Mouse (Mus musculus) mouse embryonic stem cell (cell line): ENCODE results near the gene Actn4.

Experiments
- in situ Hi-C, 2 experiments: fragments of 300-500 bp; cut with MboI; formaldehyde crosslinking; loops; 1 replicate in 1 of 2; 3 replicates in 1 of 2; pipeline ENCODE4 v1.14.3; 2019 to 2020; ENCODE audit warnings: low sequenced_read_pairs in 2 of 2, low pct_unique_long_range_greater_than_20kb in 1 of 2, mixed read lengths in 1 of 2; ENCODE audit not compliant: unreplicated experiment in 1 of 2

The Actn4 gene

GRCm38 (mm10) chr7:28870901-28871664 lies 91.1 kb downstream of the Actn4 start:
- in situ Hi-C loops, result no loop called here

GRCm38 (mm10) chr7:28867508-28868340 lies 94.4 kb downstream of the Actn4 start:
- in situ Hi-C loops, result loop anchor here in 1 of 2 experiments (5.0 kb wide), 1 partner anchor 75 kb away; no protein-coding TSS in a partner anchor

- in situ Hi-C loops, result loop anchor here in 1 of 2 experiments (5.0 kb wide), 1 partner anchor 75 kb away; no protein-coding TSS in a partner anchor
Measured at GRCm38 (mm10) chr7:28866769-28867507, 95.2 kb downstream of the Actn4 start.

GRCm38 (mm10) chr7:28865481-28866300 lies 96.4 kb downstream of the Actn4 start:
- in situ Hi-C loops, result loop anchor here in 1 of 2 experiments (5.0 kb wide), 1 partner anchor 73 kb away; no protein-coding TSS in a partner anchor

- in situ Hi-C loops, result no loop called here
Measured at GRCm38 (mm10) chr7:28864288-28864750, 97.8 kb downstream of the Actn4 start.

GRCm38 (mm10) chr7:28863540-28863939 lies 98.6 kb downstream of the Actn4 start, which contains the start of gene Lgals7:
Gene Lgals7 (plus strand): TSS chr7:28863853.
- in situ Hi-C loops, result no loop called here

- in situ Hi-C loops, result no loop called here
Measured at GRCm38 (mm10) chr7:28862817-28863499, 99.2 kb downstream of the Actn4 start.

GRCm38 (mm10) chr7:28860898-28861297 lies 101.2 kb downstream of the Actn4 start:
- in situ Hi-C loops, result no loop called here

- in situ Hi-C loops, result no loop called here
Measured at GRCm38 (mm10) chr7:28859953-28860352, 102.2 kb downstream of the Actn4 start.

GRCm38 (mm10) chr7:28850642-28851041 lies 111.5 kb downstream of the Actn4 start:
- in situ Hi-C loops, result no loop called here

GRCm38 (mm10) chr7:28849700-28850236 lies 112.4 kb downstream of the Actn4 start:
- in situ Hi-C loops, result no loop called here

GRCm38 (mm10) chr7:28847273-28847672 lies 114.9 kb downstream of the Actn4 start:
- in situ Hi-C loops, result no loop called here
